Mouse (Mus musculus) small intestine, adult 2 months (tissue): Measurements from ENCODE around the gene Arih2.

ENCODE experiments used
- CTCF ChIP-seq: fragments of 200-500 bp; IDR thresholded peaks from 2 replicates; pipeline ENCODE4 v1.5.1; 2012; ENCODE audit warnings: low read depth, mild to moderate bottlenecking, control low read depth, inconsistent platforms, low read length, moderate library complexity, mixed read lengths; ENCODE audit not compliant: insufficient replicate concordance, insufficient read length; ENCODE audit errors: extremely low read depth
- POLR2A ChIP-seq: fragments of 200-500 bp; IDR thresholded peaks from 2 replicates; pipeline ENCODE4 v1.6.1; 2012; ENCODE audit warnings: low read depth, mild to moderate bottlenecking, control low read depth, inconsistent platforms, low read length, moderate library complexity

DNA sequence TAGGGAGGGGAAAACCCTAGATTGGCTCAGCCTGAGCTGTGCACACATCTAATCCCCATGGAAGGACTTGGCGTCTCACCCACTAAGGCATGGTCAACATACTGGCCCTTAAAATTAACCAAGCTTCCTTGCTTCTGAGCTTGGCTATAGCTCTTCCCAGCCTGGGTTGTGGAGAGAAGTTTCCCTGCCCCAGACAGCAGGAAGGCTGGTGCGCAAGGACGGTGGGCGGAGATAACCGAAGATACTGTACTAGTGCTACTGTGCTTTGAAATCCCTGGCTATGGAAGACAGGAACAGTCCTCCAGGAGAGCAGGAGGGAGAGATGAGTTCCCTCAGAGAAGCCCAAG, 69.9 kb downstream of the Arih2 start:
- TF ChIP-seq CTCF (no peak), POLR2A (no peak)
